Mouse (Mus musculus) liver, embryonic 14.5 days (tissue): Measurements from ENCODE around the gene Tada2b.

Experiments used
- CTCF ChIP-seq: IDR thresholded peaks from 2 replicates; pipeline ENCODE4 v1.5.1; 2016; ENCODE audit warnings: antibody characterized with exemption, low read depth, control low read depth
- EP300 ChIP-seq: IDR thresholded peaks from 2 replicates; pipeline ENCODE4 v1.6.1; 2016; ENCODE audit warnings: antibody characterized with exemption, low read depth

- TF ChIP-seq EP300 = no peak
- TF ChIP-seq CTCF = no peak
Observed at GRCm38 (mm10) chr5:36446166-36446890, 37.8 kb downstream of the Tada2b start.
